Mouse (Mus musculus): ENCODE results near the gene Ap3b1. TPM values are rescaled to one million over a fixed set of nuclear protein-coding genes. Genes with fewer than 3 reads are reported as not detected.

The Ap3b1 gene
- polyA plus RNA-seq, 1 experiment from 2014 or later: 34.4 TPM

GRCm38 (mm10) chr13:94539851-94540646, 181.3 kb downstream of the Ap3b1 start:
- ATAC-seq (ENCODE audit: insufficient number of reproducible peaks, insufficient read depth, low FRiP score, low read depth): no peak
- WGBS: 86% methylated on average over 10 of the region's 10 CpGs
- Histone ChIP-seq H3K27me3 (ENCODE audit: control insufficient read depth, insufficient read depth, low read length) (no peaks in the 10 kb centered on the region), H3K4me3 (ENCODE audit: control insufficient read depth in 1 of 2, insufficient read depth in 1 of 2, low read depth in 1 of 2, low read length in 2 of 2) (no peak overlapping the region), H3K36me3 (ENCODE audit: control insufficient read depth, insufficient read depth, low read length) (peaks cover 20% of the 10 kb centered on the region), H3K9me3 (ENCODE audit: control insufficient read depth, low read length) (no peaks in the 10 kb centered on the region), H3K4me2 (ENCODE audit: low read length) (no peak overlapping the region), H3K4me1 (ENCODE audit: control insufficient read depth in 2 of 2, insufficient read depth in 2 of 2, low read length in 2 of 2) (no peaks in the 10 kb centered on the region), H3K27ac (replicated peaks in 1 of 2; ENCODE audit: control insufficient read depth in 1 of 2, insufficient read depth in 1 of 2, low read depth in 2 of 2, low read length in 2 of 2) (no peak overlapping the region), H3K9ac (ENCODE audit: low read length) (no peak overlapping the region)

GRCm38 (mm10) chr13:94542061-94542460, 183.3 kb downstream of the Ap3b1 start:
- Histone ChIP-seq H3K4me1 (ENCODE audit: control insufficient read depth in 2 of 2, insufficient read depth in 2 of 2, low read length in 2 of 2) (no peaks in the 10 kb centered on the region), H3K9ac (ENCODE audit: low read length) (no peak overlapping the region), H3K27me3 (ENCODE audit: control insufficient read depth, insufficient read depth, low read length) (no peaks in the 10 kb centered on the region), H3K4me3 (ENCODE audit: control insufficient read depth in 1 of 2, insufficient read depth in 1 of 2, low read depth in 1 of 2, low read length in 2 of 2) (no peak overlapping the region), H3K4me2 (ENCODE audit: low read length) (no peak overlapping the region), H3K27ac (replicated peaks in 1 of 2; ENCODE audit: control insufficient read depth in 1 of 2, insufficient read depth in 1 of 2, low read depth in 2 of 2, low read length in 2 of 2) (no peak overlapping the region), H3K36me3 (ENCODE audit: control insufficient read depth, insufficient read depth, low read length) (peaks cover 17% of the 10 kb centered on the region), H3K9me3 (ENCODE audit: control insufficient read depth, low read length) (no peaks in the 10 kb centered on the region)
- ATAC-seq (ENCODE audit: insufficient number of reproducible peaks, insufficient read depth, low FRiP score, low read depth): no peak
- 78% methylated on average over 7 of the region's 7 CpGs for WGBS

- Histone ChIP-seq H3K9me3 (ENCODE audit: control insufficient read depth, low read length) (no peaks in the 10 kb centered on the region), H3K36me3 (ENCODE audit: control insufficient read depth, insufficient read depth, low read length) (peaks cover 26% of the 10 kb centered on the region), H3K4me1 (ENCODE audit: control insufficient read depth in 2 of 2, insufficient read depth in 2 of 2, low read length in 2 of 2) (no peaks in the 10 kb centered on the region), H3K27ac (replicated peaks in 1 of 2; ENCODE audit: control insufficient read depth in 1 of 2, insufficient read depth in 1 of 2, low read depth in 2 of 2, low read length in 2 of 2) (no peak overlapping the region), H3K4me2 (ENCODE audit: low read length) (no peak overlapping the region), H3K9ac (ENCODE audit: low read length) (no peak overlapping the region), H3K4me3 (ENCODE audit: control insufficient read depth in 1 of 2, insufficient read depth in 1 of 2, low read depth in 1 of 2, low read length in 2 of 2) (no peak overlapping the region), H3K27me3 (ENCODE audit: control insufficient read depth, insufficient read depth, low read length) (no peaks in the 10 kb centered on the region)
- no peak for ATAC-seq (ENCODE audit: insufficient number of reproducible peaks, insufficient read depth, low FRiP score, low read depth)
- WGBS: 91% methylated on average over 12 of the region's 12 CpGs
Measured at GRCm38 (mm10) chr13:94544211-94544610, 185.5 kb downstream of the Ap3b1 start.

GRCm38 (mm10) chr13:94545739-94546138, 187.0 kb downstream of the Ap3b1 start:
- H3K4me3 ChIP-seq (ENCODE audit: control insufficient read depth in 1 of 2, insufficient read depth in 1 of 2, low read depth in 1 of 2, low read length in 2 of 2): no peak overlapping the region
- H3K9me3 ChIP-seq (ENCODE audit: control insufficient read depth, low read length): no peaks in the 10 kb centered on the region
- ATAC-seq (ENCODE audit: insufficient number of reproducible peaks, insufficient read depth, low FRiP score, low read depth): no peak
- no peak overlapping the region for H3K9ac ChIP-seq (ENCODE audit: low read length)
- no peak overlapping the region for H3K27ac ChIP-seq (replicated peaks in 1 of 2; ENCODE audit: control insufficient read depth in 1 of 2, insufficient read depth in 1 of 2, low read depth in 2 of 2, low read length in 2 of 2)
- WGBS: 82% methylated on average over 4 of the region's 4 CpGs
- no peaks in the 10 kb centered on the region for H3K27me3 ChIP-seq (ENCODE audit: control insufficient read depth, insufficient read depth, low read length)
- H3K4me2 ChIP-seq (ENCODE audit: low read length): no peak overlapping the region
- peaks cover 26% of the 10 kb centered on the region for H3K36me3 ChIP-seq (ENCODE audit: control insufficient read depth, insufficient read depth, low read length)
- peaks cover 0 to 5% of the 10 kb centered on the region in 2 experiments; a peak in 1 of 4 replicates for H3K4me1 ChIP-seq (ENCODE audit: control insufficient read depth in 2 of 2, insufficient read depth in 2 of 2, low read length in 2 of 2)

- 83% methylated on average over 11 of the region's 11 CpGs for WGBS
- peaks cover 0 to 5% of the 10 kb centered on the region in 2 experiments; a peak in 1 of 4 replicates for H3K4me1 ChIP-seq (ENCODE audit: control insufficient read depth in 2 of 2, insufficient read depth in 2 of 2, low read length in 2 of 2)
- H3K27me3 ChIP-seq (ENCODE audit: control insufficient read depth, insufficient read depth, low read length): no peaks in the 10 kb centered on the region
- no peak overlapping the region for H3K4me3 ChIP-seq (ENCODE audit: control insufficient read depth in 1 of 2, insufficient read depth in 1 of 2, low read depth in 1 of 2, low read length in 2 of 2)
- H3K9me3 ChIP-seq (ENCODE audit: control insufficient read depth, low read length): no peaks in the 10 kb centered on the region
- H3K4me2 ChIP-seq (ENCODE audit: low read length): no peak overlapping the region
- no peak overlapping the region for H3K27ac ChIP-seq (replicated peaks in 1 of 2; ENCODE audit: control insufficient read depth in 1 of 2, insufficient read depth in 1 of 2, low read depth in 2 of 2, low read length in 2 of 2)
- peaks cover 26% of the 10 kb centered on the region for H3K36me3 ChIP-seq (ENCODE audit: control insufficient read depth, insufficient read depth, low read length)
- H3K9ac ChIP-seq (ENCODE audit: low read length): no peak overlapping the region
- no peak for ATAC-seq (ENCODE audit: insufficient number of reproducible peaks, insufficient read depth, low FRiP score, low read depth)
Measured at GRCm38 (mm10) chr13:94546246-94546645, 187.5 kb downstream of the Ap3b1 start.

- 65% methylated on average over 3 of the region's 3 CpGs for WGBS
Measured at GRCm38 (mm10) chr13:94549580-94549979, 190.8 kb downstream of the Ap3b1 start.

GRCm38 (mm10) chr13:94550037-94550436, 191.3 kb downstream of the Ap3b1 start:
- no peak for ATAC-seq (ENCODE audit: insufficient number of reproducible peaks, insufficient read depth, low FRiP score, low read depth)
- 51% methylated on average over 4 of the region's 4 CpGs for WGBS
- no peak overlapping the region for H3K4me2 ChIP-seq (ENCODE audit: low read length)

More at GRCm38 (mm10) chr13:94549580-94549979, 190.8 kb downstream of the Ap3b1 start:
- Histone ChIP-seq H3K4me2 (ENCODE audit: low read length) (no peak overlapping the region), H3K9me3 (ENCODE audit: control insufficient read depth, low read length) (no peaks in the 10 kb centered on the region), H3K4me1 (ENCODE audit: control insufficient read depth in 2 of 2, insufficient read depth in 2 of 2, low read length in 2 of 2) (peaks cover 0 to 5% of the 10 kb centered on the region in 2 experiments; a peak in 1 of 4 replicates), H3K36me3 (ENCODE audit: control insufficient read depth, insufficient read depth, low read length) (peaks cover 13% of the 10 kb centered on the region), H3K27me3 (ENCODE audit: control insufficient read depth, insufficient read depth, low read length) (no peaks in the 10 kb centered on the region), H3K27ac (replicated peaks in 1 of 2; ENCODE audit: control insufficient read depth in 1 of 2, insufficient read depth in 1 of 2, low read depth in 2 of 2, low read length in 2 of 2) (no peak overlapping the region), H3K9ac (ENCODE audit: low read length) (no peak overlapping the region), H3K4me3 (ENCODE audit: control insufficient read depth in 1 of 2, insufficient read depth in 1 of 2, low read depth in 1 of 2, low read length in 2 of 2) (no peak overlapping the region)
- ATAC-seq (ENCODE audit: insufficient number of reproducible peaks, insufficient read depth, low FRiP score, low read depth): no peak

More at GRCm38 (mm10) chr13:94550037-94550436, 191.3 kb downstream of the Ap3b1 start:
- H3K4me1 ChIP-seq (ENCODE audit: control insufficient read depth in 2 of 2, insufficient read depth in 2 of 2, low read length in 2 of 2): peaks cover 0 to 5% of the 10 kb centered on the region in 2 experiments; a peak in 1 of 4 replicates
- H3K4me3 ChIP-seq (ENCODE audit: control insufficient read depth in 1 of 2, insufficient read depth in 1 of 2, low read depth in 1 of 2, low read length in 2 of 2): no peak overlapping the region
- no peaks in the 10 kb centered on the region for H3K27me3 ChIP-seq (ENCODE audit: control insufficient read depth, insufficient read depth, low read length)
- no peak overlapping the region for H3K9ac ChIP-seq (ENCODE audit: low read length)
- no peaks in the 10 kb centered on the region for H3K9me3 ChIP-seq (ENCODE audit: control insufficient read depth, low read length)
- peaks cover 13% of the 10 kb centered on the region for H3K36me3 ChIP-seq (ENCODE audit: control insufficient read depth, insufficient read depth, low read length)
- no peak overlapping the region for H3K27ac ChIP-seq (replicated peaks in 1 of 2; ENCODE audit: control insufficient read depth in 1 of 2, insufficient read depth in 1 of 2, low read depth in 2 of 2, low read length in 2 of 2)

Data from heart, embryonic 14.5 days (tissue).